Mouse (Mus musculus): ENCODE measurements around the gene Mrgprb5.
"Not testable (repeated sequence)": the region's sequence is repeated elsewhere in the genome, so short reads cannot be mapped to it uniquely, and the experiment has no call there.

Gene Mrgprb5

DNA sequence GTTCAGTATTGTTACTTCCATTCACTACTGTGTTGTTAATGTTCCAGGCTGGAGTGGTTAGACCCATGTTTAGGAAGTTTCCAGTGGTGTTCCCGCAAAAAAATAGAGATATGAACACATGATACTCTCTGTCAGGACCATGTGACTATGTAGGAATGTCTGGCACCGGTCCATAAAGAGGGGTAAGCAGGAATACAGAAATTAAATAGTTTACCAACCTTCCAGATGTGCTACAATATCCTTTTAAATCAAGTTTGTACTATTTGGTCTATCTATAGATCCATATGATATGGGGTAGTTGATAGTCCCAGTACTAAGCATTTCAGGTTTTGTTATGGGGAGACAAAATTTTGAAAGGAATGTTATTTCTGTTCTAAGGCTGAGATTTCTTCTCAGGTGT is at the start of gene Mrgprb5:
Gene Mrgprb5 (minus strand): TSS at position 101 of the 400 bp plus-strand sequence.
- DNase-seq (ENCODE audit: low spot score), result no peak

DNA sequence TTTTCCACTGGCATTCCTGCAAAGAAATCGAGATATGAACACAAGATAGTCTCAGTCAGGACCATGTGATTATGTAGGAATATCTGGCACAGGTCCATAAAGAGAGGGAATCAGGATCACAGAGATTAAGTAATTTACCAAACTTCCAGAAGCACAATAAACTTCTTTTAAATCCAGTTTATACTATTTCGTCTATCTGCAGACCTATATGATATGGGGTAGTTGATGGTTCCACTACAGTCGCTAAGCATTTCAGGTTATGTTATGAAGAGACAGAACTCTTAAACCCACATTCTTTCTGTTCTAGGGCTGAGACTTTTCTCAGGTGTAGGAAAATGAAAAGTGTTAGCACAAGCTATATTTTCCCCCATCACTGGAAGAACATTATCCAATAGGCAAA is 30.4 kb upstream of the Mrgprb5 start, which contains the start of gene Mrgprb4:
Gene Mrgprb4 (minus strand): TSS at position 101 of the 400 bp plus-strand sequence.
- DNase-seq (ENCODE audit: low spot score), result no peak

DNA sequence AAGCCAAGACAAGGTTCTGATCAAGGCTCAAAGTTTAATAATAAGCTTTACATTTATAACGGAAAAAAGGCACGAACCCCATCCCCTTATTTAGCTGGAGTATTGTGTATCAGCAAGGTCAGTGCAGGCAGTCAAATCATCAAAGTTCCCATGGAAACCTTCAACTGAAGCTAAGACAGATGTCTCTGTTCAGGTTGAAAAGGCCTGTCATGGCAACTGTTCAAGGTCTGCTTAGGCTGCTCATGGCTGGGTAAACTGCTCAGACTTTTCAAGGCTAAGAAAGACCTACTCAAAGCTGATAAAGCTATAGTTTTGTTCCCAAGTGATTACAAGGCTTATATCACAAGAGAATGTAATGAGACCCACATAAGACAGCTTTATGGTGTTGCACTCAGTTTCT is 1.3 kb downstream of the Mrgprb5 start:
- no peak for DNase-seq (ENCODE audit: low spot score)

DNA sequence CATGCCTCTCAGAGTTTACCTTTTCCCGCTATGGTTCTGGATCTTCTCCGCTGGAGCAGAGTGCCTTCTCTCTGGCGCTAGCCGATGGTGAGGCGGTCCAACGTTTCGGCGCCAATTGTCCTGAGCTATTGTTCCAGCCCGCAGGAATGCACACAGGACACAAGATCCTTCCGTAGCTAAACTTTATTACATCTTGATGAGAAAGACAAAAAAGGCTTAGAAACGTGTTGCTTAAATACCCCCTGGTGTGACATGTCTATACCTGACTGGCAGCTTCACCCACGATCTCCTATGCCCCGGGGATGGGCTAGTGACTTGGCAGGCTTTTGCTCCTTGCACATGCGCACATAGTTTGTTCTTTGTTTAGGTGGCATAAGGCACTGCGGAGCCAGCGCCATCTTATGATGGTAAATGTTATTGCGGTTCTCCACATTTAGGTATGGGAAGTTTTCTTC is 30.5 kb downstream of the Mrgprb5 start:
- no peak for DNase-seq (ENCODE audit: low spot score)

DNA sequence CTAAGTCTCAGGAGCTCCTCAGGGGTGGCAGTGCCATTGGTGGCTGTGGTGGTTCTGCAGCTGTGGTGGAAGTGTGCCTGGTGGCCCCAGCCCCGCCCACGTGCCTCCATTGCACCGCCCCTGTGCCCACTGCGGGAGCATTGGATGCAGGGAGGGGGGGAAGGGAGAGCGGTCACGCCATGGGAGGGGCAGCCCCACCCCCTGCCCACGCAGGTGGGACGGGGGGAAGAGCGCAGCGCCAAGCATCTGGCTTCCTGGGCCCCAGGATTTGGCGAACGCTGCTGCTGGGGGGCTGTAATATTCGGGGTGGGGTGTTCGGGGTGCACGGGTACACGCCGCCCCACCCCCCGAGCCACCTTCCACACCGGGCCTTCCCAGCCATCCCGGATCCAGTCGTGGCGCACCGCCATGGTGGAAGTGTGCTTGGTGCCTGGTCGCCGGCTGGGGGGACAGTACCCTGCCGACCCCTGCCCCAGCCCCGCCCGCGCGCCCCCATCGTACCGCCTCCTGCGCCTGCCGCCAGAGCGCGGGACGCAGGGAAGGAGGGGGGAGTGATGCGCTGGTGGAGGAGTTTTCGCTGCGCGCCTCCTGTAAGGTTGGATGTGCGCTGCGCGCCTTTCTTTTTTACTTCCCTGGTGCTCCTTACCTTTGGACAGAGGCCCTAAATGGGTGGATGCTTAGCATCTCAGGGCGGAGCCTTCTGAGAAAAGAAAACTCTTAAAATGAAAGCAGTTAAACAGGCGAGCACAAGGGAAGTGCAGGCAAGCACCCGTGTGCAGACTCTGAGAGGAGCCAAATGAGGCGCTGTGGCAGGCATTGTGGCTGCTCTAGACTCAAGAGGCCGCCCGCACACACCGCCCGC is 31.4 kb downstream of the Mrgprb5 start:
- DNase-seq (ENCODE audit: low spot score), result no peak

DNA sequence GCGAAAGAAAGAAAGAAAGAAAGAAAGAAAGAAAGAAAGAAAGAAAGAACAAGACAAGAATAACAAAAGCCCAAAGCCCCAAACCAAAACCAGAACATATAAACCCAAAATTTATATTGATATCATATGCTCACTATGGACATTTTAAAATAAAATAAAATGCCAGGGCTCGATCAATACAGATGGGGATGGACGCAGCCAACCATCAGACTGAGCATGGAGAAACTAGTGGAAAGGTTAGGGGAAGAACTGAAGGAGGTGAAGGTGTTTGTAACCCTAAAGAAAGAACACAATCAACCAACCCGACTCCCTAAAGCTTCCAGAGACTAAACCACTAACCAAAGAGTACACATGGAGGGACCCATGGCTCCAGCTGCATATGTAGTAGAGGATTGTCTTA is 36.1 kb downstream of the Mrgprb5 start:
- DNase-seq (ENCODE audit: low spot score), result no peak

DNA sequence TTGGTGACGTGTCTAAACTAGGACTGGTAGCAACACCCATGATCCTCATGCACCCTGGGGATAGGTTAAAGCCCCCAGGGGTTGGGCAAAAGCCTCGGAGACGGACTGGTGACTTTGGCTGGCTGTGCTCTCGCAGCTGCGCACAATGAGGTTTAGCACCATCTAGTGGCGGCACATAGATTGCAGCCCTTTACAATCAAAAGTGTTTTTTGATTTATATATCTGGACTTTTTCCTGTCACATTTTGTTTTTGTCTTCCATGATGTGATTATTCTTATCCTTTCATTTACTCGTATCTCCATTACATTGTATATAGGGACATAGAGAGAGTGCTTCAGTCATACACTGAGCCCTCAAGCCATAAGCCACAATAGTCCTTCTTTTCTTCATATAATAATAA is 36.6 kb downstream of the Mrgprb5 start:
- not testable (repeated sequence) for DNase-seq (ENCODE audit: low spot score)

DNA sequence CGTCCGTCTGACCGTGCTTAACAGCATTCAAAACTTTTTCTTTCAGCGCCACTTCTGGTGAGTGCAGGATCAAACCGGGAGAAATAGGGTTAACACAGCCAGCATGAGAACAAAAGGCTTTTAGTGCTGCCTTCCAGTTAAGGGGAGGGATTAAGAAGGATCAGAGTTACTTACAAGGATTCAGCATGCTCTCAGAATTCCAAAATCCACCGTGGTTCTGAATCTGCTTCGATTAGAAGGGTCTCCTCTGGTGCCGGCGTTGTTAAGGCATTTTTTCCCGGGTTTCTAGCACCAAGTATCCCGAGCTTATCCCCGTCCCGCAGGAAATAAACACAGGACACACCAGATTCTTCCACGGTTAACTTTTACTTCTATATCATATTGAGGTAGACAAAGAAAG is 37.0 kb downstream of the Mrgprb5 start:
- DNase-seq (ENCODE audit: low spot score), result not testable (repeated sequence)

DNA sequence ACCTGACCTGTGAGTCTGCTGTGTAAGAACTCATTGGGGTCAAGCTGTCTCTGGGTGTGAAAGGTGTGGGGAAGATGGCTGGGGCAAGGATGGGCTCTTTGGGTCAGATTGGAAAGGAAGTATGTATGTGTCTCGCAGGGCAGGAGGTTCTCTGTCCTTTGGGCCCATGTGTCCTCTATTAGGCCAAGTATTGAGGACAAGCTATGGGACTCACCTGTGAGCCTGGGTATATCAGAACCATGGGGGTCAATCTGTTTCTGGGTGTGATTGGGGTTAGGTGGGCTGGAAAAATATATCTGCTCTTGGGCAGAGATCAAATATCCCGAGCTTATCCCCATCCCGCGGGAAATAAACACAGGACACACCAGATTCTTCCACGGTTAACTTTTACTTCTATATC is 45.0 kb downstream of the Mrgprb5 start:
- no peak for DNase-seq (ENCODE audit: low spot score)

Data from c-Kit-positive CD71-positive TER-119-positive erythroid progenitor cells, embryonic 14.5 days (primary cell).